Mouse (Mus musculus) kidney, adult 2 months (tissue): Measurements from ENCODE around the gene Gm10401.

Experiments
- CTCF ChIP-seq: fragments of 200-500 bp; conservative IDR thresholded peaks from 2 replicates; pipeline ENCODE4 v1.5.1; 2011; ENCODE audit warnings: low read depth, mild to moderate bottlenecking, control low read depth, low read length, moderate library complexity, mixed read lengths; ENCODE audit not compliant: insufficient read depth, insufficient read length
- POLR2A ChIP-seq: fragments of 200-500 bp; IDR thresholded peaks from one replicate; pipeline ENCODE4 v1.6.1; 2011; ENCODE audit warnings: low read depth, low read length, control low read depth

DNA sequence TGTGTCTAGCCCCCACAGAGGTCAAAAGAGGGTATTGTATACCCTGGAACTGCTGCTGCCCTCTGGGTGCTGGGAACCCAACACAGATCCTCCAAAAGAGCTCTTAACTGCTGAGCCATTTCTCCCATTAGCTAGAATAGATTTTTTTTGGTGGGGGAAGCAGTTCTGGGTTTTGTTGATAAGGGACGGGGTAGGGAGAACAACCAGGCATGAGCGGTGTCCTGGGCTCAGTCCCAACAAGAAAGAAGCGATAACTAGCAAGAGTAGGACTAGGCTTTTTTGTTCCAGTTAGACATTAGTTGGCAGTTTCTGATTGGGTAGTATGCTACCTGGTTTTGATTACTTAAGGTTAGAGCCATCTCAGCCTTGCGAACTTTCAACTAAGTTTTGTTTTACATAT lies 40.9 kb downstream of the Gm10401 start:
- TF ChIP-seq CTCF (no peak), POLR2A (no peak)
